Mouse (Mus musculus) cortical plate, adult 2 months (tissue): ENCODE measurements at regions not wholly inside any gene's neighbourhood (a gene's known extent, or its start where the extent isn't known, plus 50 kb on each side); places are given as distances from the start of the nearest gene placed in this dataset.

Experiments
- CTCF ChIP-seq: fragments of 200-500 bp; IDR thresholded peaks from 2 replicates; pipeline ENCODE4 v1.5.1; 2011; ENCODE audit warnings: mild to moderate bottlenecking, control low read depth, low read length; ENCODE audit not compliant: insufficient read depth; ENCODE audit errors: extremely low read depth
- POLR2A ChIP-seq: fragments of 200-500 bp; IDR thresholded peaks from 2 replicates; pipeline ENCODE4 v1.6.1; 2011; ENCODE audit warnings: mild to moderate bottlenecking, low read length, control low read depth; ENCODE audit not compliant: insufficient read depth; ENCODE audit errors: extremely low read depth

DNA sequence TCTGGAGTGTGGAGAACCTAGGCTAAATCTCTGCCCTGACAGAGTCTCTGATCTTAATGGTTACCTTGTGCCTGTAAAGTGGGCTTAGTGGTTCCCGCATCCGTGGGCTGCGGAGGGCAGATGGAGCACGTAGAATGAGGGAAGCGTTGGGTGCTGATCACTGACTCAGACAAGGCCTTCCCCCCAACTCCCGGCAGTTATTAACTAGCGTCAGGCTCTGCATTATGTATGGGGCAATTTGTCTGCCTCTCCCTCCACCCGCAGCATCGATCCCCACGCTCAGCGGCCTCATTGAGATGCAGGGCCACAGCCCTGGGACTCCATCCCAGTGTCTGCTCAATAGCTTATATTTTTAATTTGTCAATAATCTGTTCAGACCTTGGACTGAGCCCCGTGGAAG is 164.8 kb downstream of the Gm26897 start:
- TF ChIP-seq CTCF, result no peak
- no peak for TF ChIP-seq POLR2A
